Mouse (Mus musculus) frontal cortex, postnatal 14 days (tissue): ENCODE measurements around the gene Hist1h1c.

Source experiments
- DNase-seq, 2 experiments: peaks; one replicate each; pipeline ENCODE4 v3.0.0; 2022; ENCODE audit warnings: low spot score in 2 of 2

The Hist1h1c gene

GRCm38 (mm10) chr13:23745381-23746161 lies 7.0 kb downstream of the Hist1h1c start, which contains the start of gene Hist1h3c:
TSS of gene Hist1h3c (minus strand) at chr13:23745602.
- peak; percentile 75 to 82 for DNase-seq

- peak; percentile 55 to 75 for DNase-seq
These were observed 7.8 kb downstream of the Hist1h1c start, which contains the start of gene Hist1h2bb for GRCm38 (mm10) chr13:23746201-23747080. TSS of gene Hist1h2bb (plus strand) at chr13:23746734.

DNA sequence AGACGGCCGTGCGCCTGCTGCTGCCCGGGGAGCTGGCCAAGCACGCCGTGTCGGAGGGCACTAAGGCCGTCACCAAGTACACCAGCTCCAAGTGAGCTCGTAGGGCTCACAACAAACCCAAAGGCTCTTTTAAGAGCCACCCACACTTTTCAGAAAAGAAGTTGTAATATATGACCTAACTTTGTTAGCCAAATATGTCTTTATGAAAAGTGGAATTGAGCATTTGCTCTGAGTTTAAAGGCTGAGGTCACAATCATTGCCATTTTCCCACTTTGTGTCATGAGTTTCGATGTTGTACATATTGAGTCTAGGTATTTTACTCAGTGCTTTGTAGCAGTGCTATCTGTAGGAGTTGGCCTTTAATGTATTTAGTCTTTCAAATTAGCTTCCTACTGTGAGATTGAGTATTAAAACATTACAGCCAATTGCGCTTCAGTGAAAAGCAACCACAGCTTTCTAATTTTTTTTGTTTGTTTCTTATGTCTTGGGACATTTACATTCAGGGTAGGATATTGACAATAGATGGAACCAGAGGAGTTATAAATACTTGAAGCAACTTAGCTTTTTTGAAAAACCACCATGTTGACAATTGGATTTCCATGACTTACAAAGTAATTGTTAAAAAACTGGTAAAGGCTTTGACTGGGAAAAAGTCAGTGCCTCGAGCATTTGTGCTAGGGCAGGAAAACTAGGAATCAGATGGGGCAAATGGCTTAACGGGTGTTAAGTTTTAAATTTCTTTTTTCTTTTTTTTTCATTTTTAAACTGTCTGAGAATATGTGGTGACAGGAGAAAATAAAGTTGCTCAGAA lies 8.7 kb downstream of the Hist1h1c start:
- DNase-seq = no peak

DNA sequence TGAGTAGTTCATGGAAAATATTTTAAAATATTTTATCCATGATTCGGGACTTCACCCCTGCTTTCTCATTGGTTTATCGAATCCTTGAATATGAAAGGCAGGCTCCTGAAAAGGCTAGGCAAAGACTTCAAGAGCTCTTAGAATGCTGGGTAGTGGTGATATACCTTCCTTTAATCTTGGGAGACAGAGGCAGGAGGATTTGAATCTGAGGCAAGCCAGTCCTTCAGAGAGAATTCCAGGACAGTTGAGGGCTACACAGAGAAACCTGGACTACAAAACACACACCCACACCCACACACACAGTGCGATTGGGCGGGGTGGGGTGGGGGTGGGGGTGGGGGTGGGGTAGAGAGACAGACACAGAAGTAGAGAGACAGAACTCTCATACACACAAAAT lies 9.3 kb downstream of the Hist1h1c start:
- no peak for DNase-seq

DNA sequence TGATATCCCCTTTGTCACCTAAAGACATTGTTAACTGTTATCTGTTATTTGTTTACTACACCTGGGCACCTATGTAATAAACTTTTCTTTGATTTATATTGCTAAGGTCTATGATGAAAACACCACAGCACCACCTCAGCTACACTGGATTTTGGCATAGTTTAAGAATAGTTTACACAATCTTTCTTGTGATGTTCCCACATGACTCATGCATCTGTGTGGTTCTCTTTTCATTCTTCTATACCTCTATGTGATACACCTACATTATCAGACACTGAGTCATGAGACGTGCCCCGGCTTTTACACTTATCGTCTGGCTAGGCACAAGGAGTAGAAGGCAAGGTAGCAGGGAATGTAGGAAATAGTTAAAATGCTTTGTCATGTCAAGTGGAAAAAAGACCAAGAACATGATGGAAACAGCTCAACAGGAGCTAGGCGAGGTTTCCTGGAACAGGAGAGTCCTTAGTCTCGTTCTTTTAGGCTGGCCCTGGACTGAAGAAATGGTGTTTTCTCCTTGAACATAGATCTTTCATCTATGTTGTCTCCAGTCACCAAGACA lies 11.0 kb downstream of the Hist1h1c start:
- no peak for DNase-seq

DNA sequence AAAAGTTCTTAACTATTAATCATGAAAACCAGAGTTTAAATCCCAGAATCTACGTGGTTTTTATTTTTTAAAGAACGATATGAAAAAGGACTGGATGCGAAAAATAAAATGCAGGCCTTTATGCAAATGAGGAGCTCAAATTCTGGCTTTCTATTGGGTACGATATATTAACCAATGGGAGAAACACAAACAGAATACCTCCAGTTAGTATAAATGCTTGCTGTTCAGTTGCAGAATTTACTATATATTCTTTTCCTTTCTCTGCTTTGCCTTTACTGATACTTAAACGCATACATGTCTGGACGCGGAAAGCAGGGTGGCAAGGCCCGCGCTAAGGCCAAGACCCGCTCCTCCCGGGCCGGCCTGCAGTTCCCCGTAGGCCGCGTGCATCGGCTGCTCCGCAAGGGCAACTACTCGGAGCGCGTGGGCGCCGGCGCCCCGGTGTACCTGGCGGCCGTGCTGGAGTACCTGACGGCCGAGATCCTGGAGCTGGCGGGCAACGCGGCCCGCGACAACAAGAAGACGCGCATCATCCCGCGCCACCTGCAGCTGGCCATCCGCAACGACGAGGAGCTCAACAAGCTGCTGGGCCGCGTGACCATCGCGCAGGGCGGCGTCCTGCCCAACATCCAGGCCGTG lies 12.3 kb downstream of the Hist1h1c start, which contains the start of gene Hist1h2ab:
TSS of gene Hist1h2ab (plus strand) at position 288 of the 639 bp plus-strand sequence.
- DNase-seq = peak in 1 of 2 experiments; percentile 19

GRCm38 (mm10) chr13:23751478-23751956 lies 12.9 kb downstream of the Hist1h1c start:
- no peak for DNase-seq

GRCm38 (mm10) chr13:23752067-23752741 lies 13.6 kb downstream of the Hist1h1c start, which contains the start of gene Hist1h3b:
TSS of gene Hist1h3b (plus strand) at chr13:23752267.
- peak; percentile 84 to 90 for DNase-seq

GRCm38 (mm10) chr13:23752742-23753172 lies 14.1 kb downstream of the Hist1h1c start:
- DNase-seq = no peak

GRCm38 (mm10) chr13:23753314-23754078 lies 14.9 kb downstream of the Hist1h1c start:
- DNase-seq = no peak

DNA sequence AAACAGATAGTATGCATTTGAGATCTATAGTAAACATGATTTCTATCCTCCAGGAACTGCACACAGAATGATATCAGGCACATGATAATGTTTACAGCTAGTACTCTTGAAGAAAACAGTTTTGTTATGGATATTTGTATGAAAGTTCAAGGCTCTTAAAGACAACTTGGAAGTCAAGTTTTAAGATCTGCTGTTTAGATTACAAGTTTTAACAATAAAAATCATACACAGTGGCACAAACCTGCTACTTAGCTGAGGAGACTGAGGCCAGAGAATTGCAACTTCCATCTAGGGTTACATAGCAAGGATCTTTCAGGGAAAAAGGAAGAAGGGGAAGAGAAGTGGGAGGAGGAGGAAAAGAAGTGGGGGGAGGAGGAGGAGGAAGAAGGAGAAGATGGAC lies 16.4 kb downstream of the Hist1h1c start:
- DNase-seq = no peak

DNA sequence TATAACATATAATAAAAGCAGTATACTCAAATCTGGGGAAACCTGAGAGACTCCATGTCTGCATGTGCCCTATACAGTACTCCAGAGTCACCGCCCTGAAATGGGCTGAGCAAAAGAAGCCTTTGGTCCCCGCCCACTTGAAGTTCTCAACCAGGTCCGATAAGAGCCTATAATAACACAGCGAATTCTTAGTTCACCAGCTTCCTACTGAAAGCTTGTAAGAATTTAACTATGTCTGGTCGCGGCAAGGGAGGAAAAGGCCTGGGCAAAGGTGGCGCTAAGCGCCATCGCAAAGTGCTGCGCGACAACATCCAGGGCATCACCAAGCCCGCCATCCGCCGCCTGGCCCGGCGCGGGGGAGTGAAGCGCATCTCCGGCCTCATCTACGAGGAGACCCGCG lies 18.2 kb downstream of the Hist1h1c start, which contains the start of gene Hist1h4b:
TSS of gene Hist1h4b (plus strand) at position 224 of the 400 bp plus-strand sequence.
- peak; percentile 79 to 84 for DNase-seq

DNA sequence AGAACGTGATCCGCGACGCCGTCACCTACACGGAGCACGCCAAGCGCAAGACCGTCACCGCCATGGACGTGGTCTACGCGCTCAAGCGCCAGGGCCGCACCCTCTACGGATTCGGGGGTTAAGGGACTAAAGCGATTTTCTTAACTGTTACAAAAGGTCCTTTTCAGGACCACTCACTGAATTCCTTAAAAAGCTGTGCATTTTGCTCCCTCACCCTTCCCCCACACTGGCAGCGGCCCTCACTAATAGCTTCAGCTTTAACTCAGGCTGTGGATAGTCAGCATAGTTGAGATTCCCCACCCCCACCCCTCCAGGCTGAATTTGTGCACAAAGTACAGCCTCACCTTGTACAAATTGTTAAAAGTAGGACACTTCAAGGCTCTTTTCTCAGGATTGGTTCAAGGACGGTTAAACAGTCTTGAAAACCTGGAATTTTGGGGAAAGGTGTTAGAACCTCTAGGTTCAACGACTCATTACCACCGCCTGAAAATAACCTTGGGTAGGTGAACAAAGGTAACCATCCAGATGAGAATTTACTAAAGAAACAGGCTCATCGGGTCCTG lies 18.7 kb downstream of the Hist1h1c start:
- DNase-seq = peak in 1 of 2 experiments; percentile 13

DNA sequence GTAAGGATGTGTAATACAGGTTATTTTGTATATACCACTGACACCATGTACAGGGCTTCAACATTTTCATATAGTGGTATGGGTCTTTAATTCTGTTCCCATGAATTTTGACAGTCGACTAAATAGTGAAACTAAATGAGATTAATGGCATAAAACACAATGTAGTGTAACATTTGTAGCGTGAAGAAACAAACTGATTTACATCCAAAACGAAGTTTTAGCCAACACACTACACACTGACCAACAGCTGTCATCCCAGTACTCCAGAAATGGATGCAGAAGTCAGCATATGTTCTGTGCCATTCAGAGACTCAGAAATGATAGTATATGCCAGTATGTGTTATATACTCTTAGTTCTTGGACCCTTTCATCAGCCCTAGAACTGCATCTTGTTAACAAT lies 19.3 kb downstream of the Hist1h1c start:
- DNase-seq = no peak

DNA sequence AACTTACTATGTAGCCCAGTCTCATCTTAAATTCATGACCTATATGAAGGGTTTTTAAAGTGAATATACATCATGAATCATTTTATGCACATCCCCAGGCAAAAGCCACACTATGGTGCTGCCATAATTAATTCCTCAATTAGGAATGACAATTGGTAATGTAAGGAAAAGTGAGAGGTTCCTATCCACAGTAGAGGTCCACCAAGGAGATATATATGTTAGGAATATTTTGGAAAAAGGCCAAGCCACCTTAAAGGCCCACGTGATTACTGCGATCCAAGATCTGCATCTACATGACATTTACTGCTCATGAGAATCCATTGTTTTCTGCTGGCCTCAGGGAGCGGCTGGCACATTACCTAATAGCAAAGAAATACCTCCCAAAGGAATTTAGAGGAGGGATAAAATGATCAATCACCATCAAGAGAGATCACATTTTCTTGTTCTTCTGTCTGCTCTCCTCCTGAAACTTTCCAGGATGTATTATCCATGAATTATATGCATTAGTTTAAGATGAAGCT lies 20.7 kb downstream of the Hist1h1c start:
- no peak for DNase-seq

GRCm38 (mm10) chr13:23759916-23760239 lies 21.3 kb downstream of the Hist1h1c start:
- DNase-seq = no peak

DNA sequence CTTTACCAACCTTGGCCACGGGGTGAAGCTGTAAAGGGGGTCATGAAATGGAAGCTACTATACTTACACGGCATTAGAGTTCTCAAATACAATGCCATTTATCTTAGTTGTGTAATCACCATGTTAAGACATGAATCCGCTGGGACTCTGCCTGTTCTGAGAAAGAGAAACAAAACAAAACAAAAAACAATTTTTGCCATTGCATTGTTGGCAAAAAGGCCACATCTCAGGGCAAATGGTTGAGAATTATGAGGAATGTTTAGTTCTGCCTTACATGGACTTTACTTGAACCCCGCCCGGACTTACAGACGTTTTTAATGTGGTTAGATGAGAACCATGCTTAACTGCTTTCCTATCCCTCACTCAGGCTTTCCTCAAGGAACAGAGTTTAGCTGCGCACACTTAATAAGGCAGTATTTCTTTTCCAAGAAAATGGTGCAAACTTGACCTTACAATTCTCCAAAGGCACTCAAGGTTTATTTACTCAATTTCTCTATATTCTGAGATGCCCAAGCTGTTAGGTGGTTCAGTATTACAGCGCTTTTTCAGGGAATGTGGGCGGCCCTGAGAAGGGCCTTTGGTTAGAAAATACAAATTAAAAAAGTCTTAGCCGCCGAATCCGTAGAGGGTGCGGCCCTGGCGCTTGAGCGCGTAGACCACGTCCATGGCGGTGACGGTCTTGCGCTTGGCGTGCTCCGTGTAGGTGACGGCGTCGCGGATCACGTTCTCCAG lies 21.8 kb downstream of the Hist1h1c start:
- DNase-seq = peak in 1 of 2 experiments; percentile 13
